Mouse (Mus musculus) bone marrow, adult 2 months (tissue): Measurements from ENCODE around the gene Ets2. TPM values are rescaled to one million over a fixed set of nuclear protein-coding genes. Genes with fewer than 3 reads are reported as not detected.
A peak's percentile ranks its signal among the peaks of the same experiment; 100 is the strongest.

Source experiments
- H3K27ac ChIP-seq: fragments of 200-500 bp; 2 replicates; pipeline ENCODE4 v1.5.1; 2012; ENCODE audit warnings: low read depth, mild to moderate bottlenecking, control low read depth, inconsistent platforms, low read length; ENCODE audit not compliant: control insufficient read depth, poor library complexity, insufficient read depth
- H3K4me1 ChIP-seq: fragments of 200-500 bp; 2 replicates; pipeline ENCODE4 v1.6.1; 2011; ENCODE audit warnings: low read length; ENCODE audit not compliant: control insufficient read depth, insufficient read depth
- H3K4me3 ChIP-seq: fragments of 200-500 bp; replicated peaks from 2 replicates; pipeline ENCODE3; 2011; ENCODE audit warnings: mild to moderate bottlenecking, low read depth, low read length, control low read depth; ENCODE audit not compliant: control insufficient read depth
- CTCF ChIP-seq: fragments of 200-500 bp; IDR thresholded peaks from 2 replicates; pipeline ENCODE4 v1.5.1; 2011; ENCODE audit warnings: low read length, control low read depth; ENCODE audit not compliant: control insufficient read depth, insufficient read depth
- POLR2A ChIP-seq: fragments of 200-500 bp; IDR thresholded peaks from 2 replicates; pipeline ENCODE4 v1.6.1; 2011; ENCODE audit warnings: low read depth, mild to moderate bottlenecking, control low read depth, low read length, borderline replicate concordance; ENCODE audit not compliant: control insufficient read depth
- WGBS: fragments of 180-500 bp; shearing (Covaris S2); methylation state at CpG from one replicate; pipeline ENCODE4 v1.1.7; 2018; 5-methylcytosine and 5-hydroxymethylcytosine counted together
- polyA plus RNA-seq: library from polyadenylated mRNA; stranded (reverse); fragments of >200 nt; gene quantifications from 2 replicates; pipeline ENCODE4 v1.2.4, GENCODE M21; 2011; ENCODE audit warnings: low replicate concordance; ENCODE audit not compliant: missing spikeins, insufficient read depth, insufficient read length

Gene Ets2
- 5.5 and 12.0 TPM in 2 replicates for polyA plus RNA-seq

DNA sequence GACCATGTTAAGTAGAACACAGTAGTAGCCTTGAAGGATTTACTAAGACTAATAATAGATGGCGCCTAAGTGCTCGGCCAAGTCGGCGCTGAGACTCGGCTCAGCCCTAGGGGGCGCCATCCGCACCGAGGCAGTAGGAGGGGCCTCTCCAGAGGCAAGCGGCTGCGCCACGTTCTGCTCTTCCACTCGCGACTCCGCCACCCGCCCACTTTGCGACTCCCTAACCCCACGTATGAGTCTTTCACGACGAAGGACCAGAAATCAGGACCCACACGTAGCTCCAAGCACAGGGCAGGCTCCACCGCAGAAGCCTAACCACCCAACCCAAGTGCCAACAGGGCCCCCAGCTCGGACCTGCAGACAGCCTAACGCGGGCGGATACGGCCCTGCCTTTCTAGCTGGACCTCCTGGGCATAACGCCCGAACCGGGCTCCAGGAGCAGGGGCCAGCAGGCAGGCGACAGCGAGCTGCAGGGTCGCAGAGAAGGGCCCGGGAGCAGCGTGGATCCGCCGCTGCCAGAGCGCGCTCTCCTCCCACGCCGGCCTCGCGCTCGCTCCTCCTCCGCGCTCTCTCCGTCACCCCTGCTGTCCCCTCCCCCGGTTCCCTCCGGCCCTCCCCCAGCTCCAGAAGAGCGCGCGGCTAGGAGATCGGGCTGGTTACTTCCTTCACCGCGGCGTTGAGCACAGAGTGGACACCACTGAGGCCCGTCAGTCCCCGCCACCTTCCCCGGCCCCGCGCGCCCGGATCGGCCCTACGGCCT is at the start of gene Ets2:
Gene Ets2, plus strand, starts transcription at position 274 of the 760 bp plus-strand sequence.
- under 1% methylated on average over 63 of the region's 64 CpGs for WGBS
- H3K4me3 ChIP-seq, result peak within 1 kb of the TSS; percentile 93
- peak; percentile 93 for TF ChIP-seq CTCF
- peak; percentile 88 for TF ChIP-seq POLR2A
- peak within 1 kb of the TSS; percentile 95 for H3K27ac ChIP-seq
- no peaks in the 10 kb centered on the region; the same call in 1 of the 2 replicates for H3K4me1 ChIP-seq

DNA sequence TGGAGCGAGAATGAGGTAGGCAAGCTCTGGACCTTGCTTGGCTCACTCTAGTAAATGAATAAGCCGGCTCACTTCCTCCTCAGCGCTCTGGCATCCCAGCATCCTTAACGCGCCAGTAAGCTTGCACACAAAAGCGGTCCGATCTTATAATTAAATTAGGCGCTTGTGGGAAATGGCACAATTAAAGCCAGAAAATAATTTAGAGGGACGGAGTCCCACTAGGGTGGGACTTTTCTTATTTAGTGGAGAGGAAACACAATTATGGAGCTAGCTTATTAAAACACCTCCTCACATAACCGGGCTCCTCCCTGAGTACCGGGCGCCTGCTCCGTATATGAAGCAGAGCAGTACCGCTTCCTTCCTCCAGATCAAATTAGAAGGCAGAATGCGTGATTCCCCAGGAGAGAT is 47.7 kb upstream of the Ets2 start:
- 91% methylated on average over 15 of the region's 15 CpGs for WGBS
- Histone ChIP-seq H3K4me3 (no peak overlapping the region), H3K4me1 (no peaks in the 10 kb centered on the region; the same call in 1 of the 2 replicates), H3K27ac (no peak overlapping the region)
- no peak for TF ChIP-seq POLR2A
- TF ChIP-seq CTCF, result no peak

DNA sequence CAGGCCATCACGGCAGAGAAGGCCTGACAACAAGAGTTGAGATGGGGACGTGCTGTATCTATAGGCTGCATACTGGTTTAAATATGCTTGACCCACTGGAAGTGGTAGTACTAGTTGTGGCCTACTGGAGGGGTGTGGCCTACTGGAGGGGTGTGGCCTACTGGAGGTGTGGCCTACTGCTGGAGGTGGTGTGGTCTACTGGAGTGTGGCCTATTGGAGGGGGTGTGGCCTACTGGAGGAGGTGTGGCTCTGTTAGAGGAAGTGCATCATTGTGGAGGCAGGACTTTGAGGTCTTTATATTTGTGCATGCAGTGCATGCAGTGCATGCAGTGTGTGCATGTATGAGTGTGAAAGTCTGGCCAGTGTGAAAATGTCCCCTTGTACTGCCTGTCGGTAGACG is 45.3 kb upstream of the Ets2 start:
- H3K27ac ChIP-seq, result no peak overlapping the region
- H3K4me1 ChIP-seq, result no peaks in the 10 kb centered on the region; the same call in 1 of the 2 replicates
- no peak for TF ChIP-seq POLR2A
- no peak for TF ChIP-seq CTCF
- no peak overlapping the region for H3K4me3 ChIP-seq
- WGBS, result 93% methylated on average over 4 of the region's 4 CpGs

DNA sequence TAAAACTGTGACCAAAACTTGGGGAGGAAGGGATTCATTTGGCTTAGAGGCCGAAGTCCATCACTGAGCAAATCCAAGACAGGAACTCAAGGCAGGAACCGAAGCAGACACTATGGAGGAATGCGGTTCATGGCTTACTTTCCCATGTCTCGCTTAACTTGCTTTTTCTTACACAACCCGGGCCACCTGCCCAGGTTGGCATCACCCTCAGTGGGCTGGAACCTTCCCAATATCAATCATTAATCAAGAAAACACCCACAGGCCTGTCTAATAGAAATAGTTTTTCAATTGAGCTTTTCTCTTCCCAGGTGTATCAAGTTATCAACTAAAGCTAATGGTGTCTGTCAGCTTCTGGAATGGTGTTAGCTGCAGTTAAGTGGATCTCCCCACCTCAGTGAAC is 44.7 kb upstream of the Ets2 start:
- no peak overlapping the region for H3K27ac ChIP-seq
- no peaks in the 10 kb centered on the region; the same call in 1 of the 2 replicates for H3K4me1 ChIP-seq
- no peak for TF ChIP-seq POLR2A
- no peak for TF ChIP-seq CTCF
- no peak overlapping the region for H3K4me3 ChIP-seq
- 92% methylated on average over 5 of the region's 5 CpGs for WGBS

DNA sequence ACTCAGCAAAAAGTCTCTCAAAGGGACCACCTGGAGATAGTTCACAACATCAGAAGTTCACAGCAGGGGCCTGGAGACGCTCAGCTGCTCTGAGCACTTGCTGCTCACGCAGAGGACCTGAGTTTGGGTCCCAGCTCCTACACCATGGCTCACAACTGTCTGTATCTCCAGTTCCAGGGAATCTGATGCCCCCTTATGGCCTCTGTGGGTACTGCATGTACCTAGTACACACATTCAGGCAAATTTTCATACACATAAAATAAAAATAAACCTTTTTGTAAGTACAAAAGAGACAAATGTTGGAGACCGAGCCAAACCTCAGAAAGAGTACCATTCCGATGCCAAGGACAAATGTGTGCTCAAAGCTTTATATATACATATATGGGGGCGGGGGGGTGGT is 44.1 kb upstream of the Ets2 start:
- Histone ChIP-seq H3K4me3 (no peak overlapping the region), H3K4me1 (no peaks in the 10 kb centered on the region; the same call in 1 of the 2 replicates), H3K27ac (no peak overlapping the region)
- 86% methylated on average over 5 of the region's 5 CpGs for WGBS
- TF ChIP-seq CTCF, result no peak
- no peak for TF ChIP-seq POLR2A

DNA sequence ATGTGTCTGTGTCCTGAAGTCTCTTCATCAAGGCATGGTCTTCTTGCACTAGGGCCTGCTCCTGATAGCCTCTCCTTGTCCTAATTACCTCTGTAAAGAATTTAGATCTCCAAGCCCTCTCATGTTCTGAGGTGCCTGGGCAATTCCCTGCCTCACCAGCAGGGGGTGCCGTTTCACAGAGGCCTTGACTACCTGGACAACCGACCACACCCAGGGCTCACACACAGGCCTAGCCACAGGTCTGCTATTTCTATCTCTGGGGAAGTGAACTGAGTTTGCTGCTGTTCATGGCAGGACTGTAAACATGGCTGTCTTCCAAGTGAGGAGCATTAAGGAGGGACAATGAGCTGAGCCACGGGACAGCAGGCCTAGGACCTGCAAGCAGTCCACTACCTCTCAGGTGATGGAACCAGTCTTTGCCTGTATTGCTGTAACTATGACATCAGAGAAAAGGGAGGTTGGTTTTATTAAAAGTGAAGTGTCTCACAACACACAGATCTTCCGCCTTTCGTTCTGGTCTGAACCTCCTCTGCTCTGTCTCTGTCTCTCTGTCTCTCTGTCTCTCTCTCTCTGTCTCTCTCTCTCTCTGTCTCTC is 42.9 kb upstream of the Ets2 start:
- WGBS, result 52% methylated on average over 5 of the region's 5 CpGs
- TF ChIP-seq CTCF (peak; percentile 94), POLR2A (no peak)
- no peak overlapping the region for H3K27ac ChIP-seq
- H3K4me3 ChIP-seq, result no peak overlapping the region
- no peaks in the 10 kb centered on the region; the same call in 1 of the 2 replicates for H3K4me1 ChIP-seq

DNA sequence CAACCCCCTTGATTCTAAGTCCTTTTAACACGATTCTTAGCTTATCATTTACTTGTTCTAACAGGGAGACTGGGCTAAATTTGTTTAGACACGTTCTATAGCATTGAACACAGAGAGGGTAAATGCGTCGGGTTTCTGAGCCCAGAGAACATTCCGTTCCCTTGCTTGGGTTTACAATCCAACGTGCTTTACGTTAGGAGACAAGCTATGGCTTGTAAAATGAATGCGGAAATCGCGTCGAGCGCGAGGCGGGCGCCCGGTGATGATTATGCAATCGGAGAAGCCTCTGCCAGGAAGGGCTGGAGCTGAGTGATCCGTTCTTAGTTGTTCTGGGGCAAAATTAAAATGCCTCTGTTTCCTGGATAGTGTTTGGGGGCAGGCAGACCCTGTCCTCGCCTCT is 42.4 kb upstream of the Ets2 start:
- H3K4me3 ChIP-seq, result no peak overlapping the region
- no peaks in the 10 kb centered on the region; the same call in 1 of the 2 replicates for H3K4me1 ChIP-seq
- no peak for TF ChIP-seq POLR2A
- TF ChIP-seq CTCF, result no peak
- no peak overlapping the region for H3K27ac ChIP-seq
- 49% methylated on average over 19 of the region's 19 CpGs for WGBS

DNA sequence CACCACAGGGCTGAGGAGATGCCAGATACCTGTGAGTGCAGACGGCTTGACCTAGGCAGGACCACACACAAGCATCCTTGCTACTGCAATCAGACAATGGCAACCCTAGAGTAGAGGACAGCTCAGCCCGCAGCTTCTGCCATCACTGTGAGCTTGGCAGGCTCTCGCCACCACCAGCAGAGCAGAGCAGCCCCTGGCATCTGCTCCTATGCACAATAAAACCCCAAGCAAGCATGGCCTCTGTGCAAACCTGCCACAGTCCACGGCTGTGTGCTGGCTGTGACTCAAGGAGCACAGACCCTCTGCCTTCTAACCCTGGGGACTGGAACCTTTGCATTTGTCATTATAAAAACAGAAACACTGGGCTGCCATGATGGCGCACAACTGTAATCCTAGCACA is 41.0 kb upstream of the Ets2 start:
- no peak overlapping the region for H3K27ac ChIP-seq
- no peaks in the 10 kb centered on the region; the same call in 1 of the 2 replicates for H3K4me1 ChIP-seq

More for the DNA sequence above, 41.0 kb upstream of the Ets2 start:
- WGBS, result 80% methylated on average over 5 of the region's 5 CpGs
- TF ChIP-seq POLR2A (no peak), CTCF (no peak)
- H3K4me3 ChIP-seq, result no peak overlapping the region
